Mouse (Mus musculus): ENCODE data around the gene Tmx2.
"Not testable (repeated sequence)": the region's sequence is repeated elsewhere in the genome, so short reads cannot be mapped to it uniquely, and the experiment has no call there.

Gene Tmx2

DNA sequence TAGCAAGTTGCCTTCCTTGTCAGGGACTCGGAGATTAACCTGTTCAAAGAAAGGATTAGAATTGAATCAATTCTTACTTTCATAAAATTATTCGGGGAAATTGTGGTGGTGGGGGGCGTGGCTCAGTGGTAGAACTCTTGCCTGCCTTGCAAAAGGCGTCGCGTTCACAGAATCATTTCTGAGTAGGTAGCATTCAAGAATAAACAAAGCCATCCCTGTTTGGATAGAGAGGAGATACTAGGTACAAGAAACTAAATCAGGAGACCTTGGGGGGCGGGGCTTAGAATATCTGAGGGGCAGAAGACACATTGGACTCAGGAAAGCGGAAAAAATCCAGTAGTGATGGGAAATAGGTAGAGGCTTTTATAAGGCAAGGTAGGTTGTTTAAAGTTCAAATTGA, at the start of gene Tmx2:
TSS of gene Tmx2 (minus strand) at position 125 of the 400 bp plus-strand sequence.
- DNase-seq (ENCODE audit: low spot score in 2 of 2) = no peak

- DNase-seq (ENCODE audit: low spot score in 2 of 2) = not testable (repeated sequence)
These were observed 49.3 kb upstream of the Tmx2 start for GRCm38 (mm10) chr2:84728191-84728590.

DNA sequence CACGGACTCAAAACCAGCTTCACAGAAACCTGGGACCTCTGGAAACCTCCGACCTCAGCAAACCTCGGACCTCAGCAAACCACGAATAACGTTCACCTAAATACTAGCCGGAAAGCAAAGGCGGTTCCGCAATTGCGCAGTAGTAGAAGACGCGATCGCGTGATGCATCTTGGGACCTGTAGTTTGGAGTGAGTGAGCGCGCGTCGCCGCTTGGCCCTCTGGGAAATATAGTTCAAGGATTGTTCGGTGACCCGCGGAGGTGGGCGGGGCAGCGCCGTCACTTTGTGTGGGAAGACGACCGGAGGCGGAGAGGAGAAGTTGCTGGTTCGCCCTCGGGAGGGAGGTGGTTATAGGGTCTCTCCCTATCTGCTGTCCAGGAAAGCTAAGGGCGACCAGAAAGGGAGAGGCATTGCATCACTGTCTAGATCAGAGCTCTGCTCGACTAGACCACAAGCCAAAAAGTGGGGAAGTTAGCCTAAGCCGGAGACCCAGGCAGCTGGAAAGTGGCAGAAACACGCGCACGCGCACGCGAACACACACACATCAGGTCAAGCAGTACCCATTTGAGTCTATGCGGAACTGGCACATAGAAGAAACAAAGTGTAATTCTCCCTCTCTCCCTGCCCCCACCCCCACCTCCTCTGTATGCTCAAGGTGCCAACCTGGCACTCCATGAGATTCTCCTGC, 48.4 kb upstream of the Tmx2 start, which contains the start of gene Clp1:
TSS of gene Clp1 (minus strand) at position 179 of the 687 bp plus-strand sequence.
- DNase-seq (ENCODE audit: low spot score in 2 of 2) = peak; percentile 94 to 96

GRCm38 (mm10) chr2:84726716-84727115, 47.8 kb upstream of the Tmx2 start:
- no peak for DNase-seq (ENCODE audit: low spot score in 2 of 2)

DNA sequence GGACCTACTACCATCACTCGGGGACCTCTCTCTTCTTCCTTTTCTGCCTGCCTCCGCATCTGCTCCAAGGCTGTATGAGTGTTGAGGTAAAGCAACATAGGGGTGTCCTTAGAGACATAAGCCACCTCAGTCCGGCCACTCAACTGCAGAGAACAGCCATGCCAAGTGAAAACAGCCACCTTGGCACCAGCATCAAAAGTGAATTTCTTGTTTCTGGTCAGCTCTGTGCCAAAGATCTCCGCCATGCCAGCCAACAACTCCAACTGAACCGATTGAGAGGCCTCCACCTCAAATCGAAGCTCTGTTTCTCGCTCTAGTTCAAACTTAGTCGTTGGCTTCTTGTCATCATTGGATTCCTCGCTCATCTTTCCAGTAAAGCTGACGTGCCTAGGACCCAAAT, 46.8 kb upstream of the Tmx2 start:
- no peak for DNase-seq (ENCODE audit: low spot score in 2 of 2)

DNA sequence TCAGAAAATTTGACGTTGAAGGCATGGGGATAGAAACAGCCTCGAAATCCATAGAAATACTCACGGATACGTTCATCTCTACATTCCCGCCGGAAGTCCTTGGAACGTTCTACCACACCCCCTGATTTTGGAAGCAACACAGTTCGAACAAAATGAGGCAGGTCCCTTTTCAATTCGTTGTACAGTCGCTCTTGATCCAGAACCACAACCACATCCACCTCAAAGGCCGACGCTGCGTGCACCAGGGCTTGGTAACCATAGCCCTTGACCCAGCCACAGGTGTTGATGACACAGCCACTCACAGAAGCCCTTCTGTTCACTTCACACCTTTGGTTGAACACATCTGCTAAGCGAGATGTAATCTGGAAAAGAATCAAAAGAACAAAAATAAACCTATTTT, 44.9 kb upstream of the Tmx2 start:
- no peak for DNase-seq (ENCODE audit: low spot score in 2 of 2)

GRCm38 (mm10) chr2:84721182-84721581, 42.2 kb upstream of the Tmx2 start:
- no peak for DNase-seq (ENCODE audit: low spot score in 2 of 2)

- DNase-seq (ENCODE audit: low spot score in 2 of 2) = no peak
These were observed 41.8 kb upstream of the Tmx2 start for GRCm38 (mm10) chr2:84720718-84721117.

DNA sequence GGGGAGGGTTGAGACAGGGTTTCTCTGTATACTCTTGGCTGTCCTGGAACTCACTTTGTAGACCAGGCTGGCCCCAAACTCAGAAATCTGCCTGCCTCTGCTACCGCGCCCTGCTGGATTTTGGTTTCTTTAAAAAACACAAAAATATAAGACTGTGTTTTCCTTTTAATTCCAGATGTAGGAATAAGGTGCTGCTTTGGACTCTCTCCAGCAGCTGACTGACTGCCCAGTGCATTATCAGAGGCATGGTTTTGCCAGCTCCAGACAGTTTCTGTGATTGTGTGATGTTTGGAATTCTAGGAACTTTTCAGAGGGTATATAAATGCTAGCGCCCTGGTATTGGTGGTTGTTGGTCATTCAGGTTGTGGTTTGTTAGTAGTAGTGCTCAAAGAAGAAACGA, 38.4 kb upstream of the Tmx2 start:
- DNase-seq (ENCODE audit: low spot score in 2 of 2) = no peak

GRCm38 (mm10) chr2:84716423-84717355, 37.7 kb upstream of the Tmx2 start:
- peak in 1 of 2 experiments; percentile 32 for DNase-seq (ENCODE audit: low spot score in 2 of 2)

DNA sequence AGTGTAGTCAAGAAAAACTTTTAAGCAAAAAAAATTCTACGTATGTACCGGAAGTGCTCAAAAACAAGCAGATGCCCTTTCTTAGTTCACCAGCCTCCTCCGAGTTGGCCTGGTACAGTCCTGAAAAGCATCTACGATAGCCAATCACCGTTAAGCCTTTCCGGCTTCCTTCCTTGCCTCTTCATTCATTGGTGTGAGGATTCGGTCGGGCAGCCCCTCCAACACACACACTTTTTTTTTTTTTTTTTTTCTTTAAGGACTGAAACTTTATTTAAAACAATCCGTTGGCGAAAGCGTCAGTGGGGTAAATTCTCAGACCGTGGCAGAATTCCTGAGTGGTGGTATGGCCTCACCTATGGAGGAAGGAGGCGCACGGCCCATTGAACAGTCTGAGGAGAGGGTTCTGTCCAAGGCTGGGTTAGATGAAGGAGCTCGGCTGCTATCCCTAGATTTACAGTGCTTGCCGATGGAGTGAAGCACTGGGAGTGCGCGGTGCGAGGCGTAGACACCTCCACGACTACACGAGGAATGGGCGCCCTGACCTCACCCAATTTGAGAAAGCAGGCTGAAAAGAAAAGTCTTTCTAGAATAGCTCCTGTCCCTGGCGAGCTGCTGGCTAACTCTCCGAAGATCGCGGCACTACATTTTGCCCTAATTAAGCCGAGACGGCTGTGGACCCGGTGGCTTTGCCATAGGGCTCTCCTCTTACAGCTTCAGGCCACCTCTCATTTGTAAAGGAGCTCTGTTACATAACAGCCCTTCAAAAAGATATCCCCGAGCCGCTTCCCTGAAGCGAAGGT, 36.8 kb upstream of the Tmx2 start:
- DNase-seq (ENCODE audit: low spot score in 2 of 2) = peak; percentile 81 to 84

DNA sequence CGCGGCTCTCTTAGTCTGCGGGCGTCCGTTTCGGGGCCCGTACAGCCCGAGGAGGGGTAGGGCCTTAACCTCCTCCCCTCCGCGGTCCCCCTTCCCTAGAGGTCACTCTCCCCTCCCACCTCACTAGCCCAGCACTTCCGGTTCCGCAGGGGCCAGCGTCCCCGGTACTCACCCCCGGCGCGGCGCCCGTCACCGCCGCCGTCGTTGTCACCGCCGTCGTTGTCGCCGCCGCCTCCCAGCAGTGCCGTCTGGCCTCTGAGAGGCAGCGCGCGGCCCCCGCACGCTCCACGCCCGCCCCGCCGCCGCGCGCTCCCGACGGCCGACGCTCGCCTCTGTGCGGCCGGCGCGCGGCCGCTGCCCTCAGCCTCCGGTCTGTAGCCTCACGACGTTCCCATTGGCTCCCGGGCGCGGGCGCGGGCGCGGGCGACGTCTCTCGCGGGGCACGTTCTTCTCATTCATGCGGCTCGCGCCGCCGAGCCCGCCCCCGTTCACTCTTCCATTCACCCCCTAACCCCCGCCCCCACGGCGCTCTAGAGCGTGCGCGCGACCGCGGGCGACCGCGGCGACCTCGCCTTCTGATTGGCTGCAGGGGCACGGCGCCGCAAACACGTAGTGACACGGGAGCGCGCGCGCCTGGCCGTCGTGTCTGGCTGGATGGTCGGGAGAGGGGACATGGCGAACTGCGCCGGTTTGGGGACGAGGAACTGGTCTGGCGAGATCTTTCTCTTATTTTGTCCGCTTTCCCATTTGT, 36.0 kb upstream of the Tmx2 start, which contains the start of gene Zdhhc5:
TSS of gene Zdhhc5 (minus strand) at position 370 of the 751 bp plus-strand sequence.
- DNase-seq (ENCODE audit: low spot score in 2 of 2) = peak; percentile 99

GRCm38 (mm10) chr2:84714422-84714810, 35.5 kb upstream of the Tmx2 start:
- DNase-seq (ENCODE audit: low spot score in 2 of 2) = no peak

DNA sequence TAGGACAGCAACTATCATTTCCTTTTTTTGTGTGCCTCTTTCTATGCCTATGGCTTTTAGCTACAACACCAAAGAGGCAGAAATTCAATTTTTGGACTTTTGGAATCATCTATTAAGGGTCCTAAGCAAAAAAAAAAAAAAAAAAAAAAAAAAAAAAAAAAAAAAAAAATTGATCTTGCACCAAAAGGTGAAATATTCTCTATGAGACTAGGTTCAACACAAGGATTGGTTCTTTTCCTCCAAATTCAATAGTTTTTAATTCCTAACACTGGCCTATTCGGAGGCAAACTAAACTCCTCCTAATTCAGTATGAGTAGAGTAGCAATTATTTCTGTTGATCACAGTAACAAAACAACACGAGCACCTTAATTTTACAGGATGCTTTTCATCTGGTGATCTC, 33.0 kb upstream of the Tmx2 start:
- no peak for DNase-seq (ENCODE audit: low spot score in 2 of 2)

- no peak for DNase-seq (ENCODE audit: low spot score in 2 of 2)
These were observed 28.6 kb upstream of the Tmx2 start for GRCm38 (mm10) chr2:84707523-84707922.

GRCm38 (mm10) chr2:84705295-84705694, 26.4 kb upstream of the Tmx2 start:
- DNase-seq (ENCODE audit: low spot score in 2 of 2) = no peak

- DNase-seq (ENCODE audit: low spot score in 2 of 2) = no peak
These were observed 25.4 kb upstream of the Tmx2 start for GRCm38 (mm10) chr2:84704329-84704728.

GRCm38 (mm10) chr2:84703497-84703896, 24.6 kb upstream of the Tmx2 start:
- no peak for DNase-seq (ENCODE audit: low spot score in 2 of 2)

DNA sequence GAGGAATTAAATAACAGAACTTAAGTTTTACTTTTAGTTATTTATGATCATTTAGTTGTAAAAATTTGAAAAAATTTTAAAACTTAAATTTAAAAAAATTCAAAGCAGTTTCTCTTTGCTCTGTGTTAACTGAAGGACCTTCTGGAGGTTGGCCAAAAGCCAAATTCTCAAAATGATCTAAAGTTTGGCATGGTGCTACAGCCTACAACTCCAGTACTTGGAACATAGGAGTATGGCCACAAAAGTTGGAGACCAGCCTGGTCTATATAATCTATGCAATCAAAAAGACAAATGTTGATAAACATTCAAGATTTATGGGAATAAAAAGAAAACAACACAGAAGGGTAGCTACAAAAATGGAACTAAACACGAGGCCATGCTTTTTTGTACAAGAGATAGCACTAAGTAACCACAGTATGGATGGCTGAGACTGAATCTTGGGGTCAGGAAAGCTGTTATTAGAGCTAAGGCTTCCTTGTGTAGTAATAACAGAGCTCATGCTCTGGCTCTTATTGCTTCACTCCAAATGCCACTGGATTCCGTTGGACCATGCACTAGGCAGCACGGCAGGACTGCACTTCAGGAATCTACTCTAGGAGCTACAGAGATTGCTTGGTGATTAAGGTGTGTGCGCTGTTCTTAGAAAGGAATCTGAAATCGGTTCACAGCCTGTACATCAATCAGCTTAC, 16.2 kb upstream of the Tmx2 start:
- DNase-seq (ENCODE audit: low spot score in 2 of 2) = no peak

- no peak for DNase-seq (ENCODE audit: low spot score in 2 of 2)
These were observed 11.1 kb upstream of the Tmx2 start for GRCm38 (mm10) chr2:84690050-84690449.
